Comparison of ENCODE assay signal across 12 mouse cellular contexts in genomic region chr3:65660336-65660735, GRCm38 (mm10).
"Had no signal": no experiment of that assay in that cellular context is flagged by ENCODE, and none has a peak within 500 bp of the region (broad histone marks: within the 10 kb centered on the region; RNA-seq: fewer than 3 reads in every experiment).

No protein-coding gene starts in this region.

- H3K36me3 ChIP-seq: limb, embryonic 15.5 days; midbrain, embryonic 12.5 days; stomach, embryonic 15.5 days had no signal

- H3K27me3 ChIP-seq: stomach, embryonic 15.5 days had no signal

- H3K9me3 ChIP-seq: limb, embryonic 15.5 days; midbrain, embryonic 12.5 days; stomach, embryonic 15.5 days had no signal

- H3K9ac ChIP-seq: limb, embryonic 15.5 days; liver, embryonic 14.5 days; midbrain, embryonic 12.5 days; stomach, embryonic 15.5 days had no signal

- H3K4me1 ChIP-seq: stomach, embryonic 15.5 days had no signal

- DNase-seq: kidney, adult 18-20 months; layer of hippocampus, adult 9-11 months; layer of hippocampus, postnatal 36 days; lung, adult 18-20 months; right cerebral cortex, adult 18-20 months; right cerebral cortex, postnatal 25 days; thymus, adult 2 months; thymus, postnatal 36 days had no signal

- H3K27ac ChIP-seq: limb, embryonic 15.5 days; liver, embryonic 14.5 days; midbrain, embryonic 12.5 days had no signal
